ENCODE assay signal across 8 mouse cellular contexts in the genomic region with DNA sequence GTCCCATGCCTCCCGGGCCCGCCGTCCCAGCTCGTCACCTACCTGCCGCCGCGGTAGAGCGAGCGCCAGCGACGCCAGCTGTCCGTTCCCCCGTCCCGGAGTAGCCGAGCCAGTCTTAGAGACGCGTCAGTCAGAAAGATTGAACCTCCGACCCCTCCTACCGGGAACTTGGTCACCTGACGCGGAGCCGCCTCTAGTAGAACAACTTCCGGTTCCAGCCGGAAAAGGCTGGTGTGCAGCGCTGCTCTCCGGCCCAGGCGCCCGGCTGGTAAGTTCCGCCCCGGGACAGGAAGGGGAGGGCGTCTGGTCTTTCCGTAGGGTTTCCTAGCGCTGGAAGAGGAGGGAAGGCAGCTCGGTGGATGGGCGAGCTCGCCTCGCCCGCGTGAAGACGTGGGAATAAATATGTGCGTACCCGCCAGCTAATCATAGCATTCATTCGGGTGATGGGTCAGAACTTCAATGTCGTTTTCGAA. TPM values are rescaled to one million over a fixed set of nuclear protein-coding genes. Genes with fewer than 3 reads are reported as not detected.
A peak's percentile ranks its signal among the peaks of the same experiment; 100 is the strongest.
DNase-seq lines count a peak whose midpoint lies in the region; ATAC-seq and TF ChIP-seq lines count a peak whose summit lies in the region.

A gene (minus strand): TSS at position 197 of the 473 bp plus-strand sequence.

- H3K4me3 ChIP-seq in C2C12 (ENCODE audit: insufficient read depth, poor library complexity, severe bottlenecking), result peak within 1 kb of the TSS; percentile 93
- peak within 1 kb of the TSS; percentile 92 for H3K4me3 ChIP-seq in erythroblast, embryonic 14.5 days (replicated peaks)
- peak within 1 kb of the TSS; percentile 85 for H3K4me3 ChIP-seq in heart, embryonic 11.5 days (ENCODE audit: low read depth, low read length)
- peak within 1 kb of the TSS; percentile 73 for H3K4me3 ChIP-seq in kidney, embryonic 16.5 days (ENCODE audit: low read length)
- H3K4me3 ChIP-seq in liver, adult 2 months (ENCODE audit: insufficient read depth, low read depth, low read length), result peak within 1 kb of the TSS; percentile 76
- peak within 1 kb of the TSS; percentile 98 for H3K4me3 ChIP-seq in myocyte

- H3K36me3 ChIP-seq in C2C12 (ENCODE audit: control insufficient read depth, insufficient read depth) (peaks cover 3% of the 10 kb centered on the region), myocyte (ENCODE audit: control insufficient read depth, insufficient read depth) (peaks cover 5% of the 10 kb centered on the region)
- H3K36me3 ChIP-seq in erythroblast, embryonic 14.5 days (ENCODE audit: control insufficient read depth), result peaks cover 9% of the 10 kb centered on the region
- H3K36me3 ChIP-seq in heart, embryonic 11.5 days (ENCODE audit: control insufficient read depth, insufficient read depth, low read length), result no peaks in the 10 kb centered on the region; the same call in 1 of the 2 replicates
- H3K36me3 ChIP-seq in kidney, embryonic 16.5 days (ENCODE audit: insufficient read depth, low read length), result no peaks in the 10 kb centered on the region; the same call in 1 of the 2 replicates
- no peaks in the 10 kb centered on the region for H3K36me3 ChIP-seq in liver, adult 2 months (ENCODE audit: control insufficient read depth, insufficient read depth, low read length)
- H3K36me3 ChIP-seq in splenic B cell, adult 2 months (ENCODE audit: control insufficient read depth, insufficient read depth, low read length, poor library complexity, severe bottlenecking), result no peaks in the 10 kb centered on the region

- H3K79me2 ChIP-seq in C2C12 (ENCODE audit: control insufficient read depth, insufficient read depth) (peaks cover 66% of the 10 kb centered on the region), myocyte (ENCODE audit: control insufficient read depth, insufficient read depth) (peaks cover 60% of the 10 kb centered on the region)
- peaks cover 23% of the 10 kb centered on the region; the same call in 1 of the 2 replicates for H3K79me2 ChIP-seq in liver, adult 2 months (ENCODE audit: control insufficient read depth, insufficient read depth, low read length)

- peak; percentile 55; the same call in 1 of the 2 replicates for TF ChIP-seq POLR2A in brain, embryonic 14.5 days (IDR thresholded peaks at IDR 0.05; ENCODE audit: borderline replicate concordance, extremely low read depth, insufficient read depth, insufficient read length, poor library complexity, severe bottlenecking)
- peak; percentile 66 for TF ChIP-seq POLR2A in liver, adult 2 months (IDR thresholded peaks at IDR 0.05; ENCODE audit: extremely low read depth, insufficient read depth, low read length)
- TF ChIP-seq POLR2A in myocyte (IDR thresholded peaks at IDR 0.05; ENCODE audit: insufficient read length, low read depth), result peak; percentile 90

- WGBS in heart, embryonic 11.5 days (ENCODE audit: insufficient replicate concordance), result under 1% methylated on average over 45 of the region's 45 CpGs
- WGBS in kidney, embryonic 16.5 days, result under 1% methylated on average over 45 of the region's 45 CpGs
- under 1% methylated on average over 45 of the region's 45 CpGs for WGBS in liver, adult 2 months

- peak; percentile 97 for ATAC-seq in heart, embryonic 11.5 days (replicated peaks; ENCODE audit: insufficient number of reproducible peaks, low FRiP score, low TSS enrichment)
- ATAC-seq in kidney, embryonic 16.5 days (ENCODE audit: low FRiP score, low TSS enrichment), result peak; percentile 97

- peak within 1 kb of the TSS; percentile 87 for H3K9ac ChIP-seq in heart, embryonic 11.5 days (ENCODE audit: low read depth, low read length)
- H3K9ac ChIP-seq in kidney, embryonic 16.5 days (replicated peaks; ENCODE audit: low read length), result peak within 1 kb of the TSS; percentile 82
- H3K9ac ChIP-seq in liver, adult 2 months (ENCODE audit: low read depth, low read length), result peak within 1 kb of the TSS; percentile 86

- peak within 1 kb of the TSS; percentile 67 for H3K4me2 ChIP-seq in heart, embryonic 11.5 days
- peak within 1 kb of the TSS; percentile 75 for H3K4me2 ChIP-seq in kidney, embryonic 16.5 days (replicated peaks; ENCODE audit: low read depth, low read length)
- H3K4me2 ChIP-seq in myocyte (ENCODE audit: low read depth), result peak within 1 kb of the TSS; percentile 97

- TF ChIP-seq CTCF in C2C12 (IDR thresholded peaks at IDR 0.05; ENCODE audit: control insufficient read depth, insufficient read depth, insufficient read length), result no peak
- TF ChIP-seq CTCF in brain, embryonic 14.5 days (IDR thresholded peaks at IDR 0.05; ENCODE audit: borderline replicate concordance, extremely low read depth, insufficient read depth, insufficient read length), result no peak
- no peak for TF ChIP-seq CTCF in liver, adult 2 months (IDR thresholded peaks at IDR 0.05; ENCODE audit: low read depth, low read length)

- H3ac ChIP-seq in C2C12 (ENCODE audit: control insufficient read depth, insufficient read length, low read depth), result peak within 1 kb of the TSS; percentile 75
- H3ac ChIP-seq in myocyte (ENCODE audit: control insufficient read depth, insufficient read length), result peak within 1 kb of the TSS; percentile 39

- peaks cover 48% of the 10 kb centered on the region for H3K79me3 ChIP-seq in C2C12 (ENCODE audit: low read depth)

- H3K27ac ChIP-seq in heart, embryonic 11.5 days (ENCODE audit: low read depth, low read length), result peak within 1 kb of the TSS; percentile 91
- H3K27ac ChIP-seq in kidney, embryonic 16.5 days (ENCODE audit: low read length), result peak within 1 kb of the TSS; percentile 91
- H3K27ac ChIP-seq in liver, adult 2 months (replicated peaks; ENCODE audit: insufficient read depth, low read depth, low read length), result peak within 1 kb of the TSS; percentile 92

- no peaks in the 10 kb centered on the region for H3K9me3 ChIP-seq in erythroblast, embryonic 14.5 days (ENCODE audit: control insufficient read depth, low read length)
- no peaks in the 10 kb centered on the region for H3K9me3 ChIP-seq in heart, embryonic 11.5 days (replicated peaks; ENCODE audit: control insufficient read depth, low read length)
- no peaks in the 10 kb centered on the region for H3K9me3 ChIP-seq in kidney, embryonic 16.5 days (ENCODE audit: low read length)

- no peaks in the 10 kb centered on the region for H3K27me3 ChIP-seq in C2C12 (ENCODE audit: control insufficient read depth, insufficient read depth, insufficient read length)
- H3K27me3 ChIP-seq in erythroblast, embryonic 14.5 days (ENCODE audit: control insufficient read depth), result no peaks in the 10 kb centered on the region
- no peaks in the 10 kb centered on the region for H3K27me3 ChIP-seq in heart, embryonic 11.5 days (ENCODE audit: control insufficient read depth, insufficient read depth, low read length)
- H3K27me3 ChIP-seq in kidney, embryonic 16.5 days (ENCODE audit: insufficient read depth, low read length), result no peaks in the 10 kb centered on the region
- H3K27me3 ChIP-seq in liver, adult 2 months (ENCODE audit: control insufficient read depth, insufficient read depth, low read length), result no peaks in the 10 kb centered on the region
- H3K27me3 ChIP-seq in myocyte (ENCODE audit: control insufficient read depth, insufficient read depth, insufficient read length), result no peaks in the 10 kb centered on the region
- H3K27me3 ChIP-seq in splenic B cell, adult 2 months (ENCODE audit: control insufficient read depth, insufficient read depth, low read length, poor library complexity, severe bottlenecking), result no peaks in the 10 kb centered on the region

- DNase-seq in brain, embryonic 14.5 days (ENCODE audit: low read depth), result peak; percentile 98
- DNase-seq in liver, adult 2 months (ENCODE audit: extremely low read depth, low read depth, low spot score), result peak; percentile 93
- DNase-seq in splenic B cell, adult 2 months (ENCODE audit: low read depth, low spot score), result peak; percentile 93

- H3K4me1 ChIP-seq in erythroblast, embryonic 14.5 days (ENCODE audit: control insufficient read depth), result peaks cover 28% of the 10 kb centered on the region
- H3K4me1 ChIP-seq in heart, embryonic 11.5 days (ENCODE audit: control insufficient read depth, insufficient read depth, low read length), result peaks cover 12% of the 10 kb centered on the region; the same call in 1 of the 2 replicates
- peaks cover 16% of the 10 kb centered on the region for H3K4me1 ChIP-seq in kidney, embryonic 16.5 days (ENCODE audit: insufficient read depth, low read length)
- peaks cover 10% of the 10 kb centered on the region for H3K4me1 ChIP-seq in liver, adult 2 months (ENCODE audit: control insufficient read depth, insufficient read depth, low read length)

TF ChIP-seq in C2C12, 6 proteins besides CTCF, POLR2A, EP300 and RAD21:
- no peak for TF ChIP-seq CEBPB (IDR thresholded peaks at IDR 0.05; ENCODE audit: low read depth)
- TF ChIP-seq MYOG (IDR thresholded peaks at IDR 0.05; ENCODE audit: control insufficient read depth, extremely low read depth, insufficient read length), result no peak
- TF ChIP-seq USF1 (IDR thresholded peaks at IDR 0.05; ENCODE audit: low read depth), result peak; percentile 95
- peak; percentile 81 for TF ChIP-seq MAX (IDR thresholded peaks at IDR 0.05)

TF ChIP-seq in myocyte, 11 proteins besides CTCF, POLR2A, EP300 and RAD21:
- no peak for TF ChIP-seq REST (IDR thresholded peaks at IDR 0.05; ENCODE audit: insufficient read depth, insufficient read length)
- peak in 1 of 3 experiments; percentile 69 for TF ChIP-seq MYOD1 (IDR thresholded peaks at IDR 0.05; ENCODE audit: control insufficient read depth in 1 of 3, insufficient read length in 2 of 3, low read depth in 2 of 3)
- no peak for TF ChIP-seq TCF12 (IDR thresholded peaks at IDR 0.05; ENCODE audit: insufficient read depth, poor library complexity, severe bottlenecking)
- TF ChIP-seq TCF3 (IDR thresholded peaks at IDR 0.05; ENCODE audit: insufficient read length, low read depth), result no peak
- TF ChIP-seq USF1 (IDR thresholded peaks at IDR 0.05; ENCODE audit: low read depth), result peak; percentile 92
- TF ChIP-seq MYOG (IDR thresholded peaks at IDR 0.05; ENCODE audit: control insufficient read depth in 1 of 3, insufficient read depth in 1 of 3, insufficient read length in 2 of 3, low read depth in 2 of 3), result peak in 1 of 3 experiments; percentile 58
- peak; percentile 82 for TF ChIP-seq POLR2AphosphoS2 (IDR thresholded peaks at IDR 0.05; ENCODE audit: insufficient read length, low read depth)

RNA-seq across cellular contexts. Expression of the gene that starts here (rescaled TPM):
- 18.9 TPM for polyA plus RNA-seq in C2C12 (2012; fragmentation: generic; extraction: Trizol)
- polyA plus RNA-seq in brain, embryonic 14.5 days (2012; rRNA removed), result 46.9 and 47.0 TPM in 2 replicates
- polyA plus RNA-seq in erythroblast, embryonic 14.5 days (2012), result 0.06 and 0.08 TPM in 2 replicates
- 27.5 and 31.4 TPM in 2 replicates for polyA plus RNA-seq in heart, embryonic 11.5 days (2014; fragmentation: Nextera tagmentation; extraction: Ambion mirVana)
- polyA plus RNA-seq in kidney, embryonic 16.5 days (2015; fragmentation: Nextera tagmentation; extraction: Ambion mirVana), result 45.5 and 47.0 TPM in 2 replicates
- total RNA-seq in liver, adult 2 months (2014; rRNA removed), result 11.2 and 14.8 TPM in 2 replicates
- 28.7 and 33.3 TPM in 2 replicates for polyA plus RNA-seq in liver, adult 2 months (2012; rRNA removed)
- polyA plus RNA-seq in myocyte (2012; fragmentation: generic; extraction: Trizol), result 47.2 TPM

Comparison
In these comparisons a context has a peak if more than half of its experiments do, and no peak if none do; other contexts are left out.
1. Peak in every context shown above with its lines: DNase-seq, ATAC-seq, H3K4me3 ChIP-seq and H3K27ac ChIP-seq.
2. RNA of the gene that starts here (polyA plus RNA-seq): 47.2 TPM in myocyte (single experiment), 45.5 to 47.0 TPM in kidney, embryonic 16.5 days, 46.9 to 47.0 TPM in brain, embryonic 14.5 days, 28.7 to 33.3 TPM in liver, adult 2 months, 27.5 to 31.4 TPM in heart, embryonic 11.5 days and 18.9 TPM in C2C12 (single experiment); 0.06 to 0.08 TPM in erythroblast, embryonic 14.5 days; every median in the first group is over 10 times any median in the second.